Mouse (Mus musculus): ENCODE results near the gene Ehd4.
A peak's percentile ranks its signal among the peaks of the same experiment; 100 is the strongest.

Ehd4 gene

DNA sequence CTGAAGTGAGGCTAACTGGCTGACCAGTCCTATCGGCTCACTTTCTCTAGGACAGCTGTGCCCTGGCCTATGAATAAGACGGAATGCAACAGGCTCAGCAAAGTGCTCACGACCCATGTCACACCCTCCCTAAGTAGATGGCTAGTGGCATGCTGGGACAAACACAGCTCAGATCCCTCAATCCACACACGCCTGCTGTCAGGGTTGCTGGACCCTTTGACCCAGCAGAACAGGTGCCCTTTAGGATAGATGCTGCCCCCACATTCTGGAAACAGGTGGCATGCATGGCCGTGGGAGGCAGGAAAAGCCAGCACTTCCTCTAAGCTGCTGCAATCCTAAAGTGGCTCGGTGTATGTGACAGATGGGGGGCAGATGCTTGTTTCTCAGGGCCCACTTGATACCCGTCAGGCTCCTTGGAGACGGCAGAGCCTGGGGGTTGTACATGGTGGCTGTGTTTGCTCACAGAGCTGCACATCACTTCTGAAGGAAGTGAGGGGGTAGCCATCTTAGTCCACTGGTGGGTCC, 84.9 kb downstream of the Ehd4 start:
- no peak for DNase-seq (ENCODE audit: low spot score)

GRCm38 (mm10) chr2:120068555-120069465, 85.6 kb downstream of the Ehd4 start:
- no peak for DNase-seq (ENCODE audit: low spot score)

DNA sequence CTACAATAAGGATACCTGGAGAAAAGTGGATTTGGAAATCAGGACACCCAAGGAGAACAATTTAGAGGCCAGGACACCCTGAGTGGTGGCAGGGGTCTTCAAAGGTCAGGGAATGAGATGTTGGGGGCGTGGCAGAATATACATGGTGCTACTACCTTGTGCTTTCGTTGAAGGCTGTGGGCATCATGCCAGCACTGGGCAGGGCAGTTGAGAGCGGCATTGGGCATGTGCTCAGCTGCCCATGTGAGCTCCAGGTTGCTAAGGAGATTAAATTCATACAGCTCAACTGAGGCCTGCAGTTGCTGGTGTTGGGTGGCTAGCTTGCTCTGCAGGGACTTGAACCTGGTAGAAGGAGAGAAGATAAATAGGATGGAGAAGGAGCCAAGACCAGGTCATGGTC, 88.2 kb downstream of the Ehd4 start:
- no peak for DNase-seq (ENCODE audit: low spot score)

DNA sequence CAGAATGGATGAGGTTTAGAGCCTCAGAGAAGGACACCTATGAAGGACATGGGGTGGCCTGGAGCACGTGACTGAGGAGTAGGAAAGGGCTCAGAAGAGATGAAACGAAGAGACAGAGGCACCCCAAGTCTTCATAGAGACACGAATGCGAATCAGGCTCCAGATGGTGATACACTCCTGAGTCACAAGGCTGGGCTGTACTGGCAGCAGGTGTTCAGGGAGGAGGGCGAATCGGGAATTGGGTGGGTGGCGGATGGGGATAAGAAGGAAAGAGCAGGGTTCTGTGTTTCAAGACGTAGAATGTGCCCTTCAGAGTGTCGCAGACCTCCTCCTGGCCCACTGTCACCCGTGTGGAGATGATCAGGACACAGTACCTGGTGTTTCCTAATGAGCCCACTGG, 89.2 kb downstream of the Ehd4 start:
- DNase-seq (ENCODE audit: low spot score): no peak

GRCm38 (mm10) chr2:120064639-120065038, 89.8 kb downstream of the Ehd4 start:
- no peak for DNase-seq (ENCODE audit: low spot score)

GRCm38 (mm10) chr2:120062248-120062647, 92.2 kb downstream of the Ehd4 start:
- DNase-seq (ENCODE audit: low spot score): no peak

GRCm38 (mm10) chr2:120060651-120061050, 93.8 kb downstream of the Ehd4 start:
- DNase-seq (ENCODE audit: low spot score): no peak

DNA sequence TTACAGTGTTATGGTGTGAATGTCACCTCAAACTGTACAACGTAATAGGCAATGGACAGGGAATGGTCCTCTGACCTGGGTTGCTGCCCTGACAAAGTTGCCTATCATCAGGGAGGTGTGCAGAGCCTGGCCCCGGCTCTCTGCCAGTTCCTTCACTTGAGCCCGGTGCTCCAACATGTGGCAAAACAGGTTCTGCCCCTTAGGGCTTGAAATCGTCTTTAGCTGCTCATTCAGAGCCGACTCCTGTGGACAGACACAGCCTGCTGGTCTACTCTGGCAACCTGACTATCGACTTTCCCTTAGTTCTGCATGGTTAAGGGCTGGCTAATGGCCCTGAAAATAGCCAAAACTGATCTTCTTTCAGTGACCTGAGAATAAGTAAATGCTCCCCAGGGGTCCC, 94.2 kb downstream of the Ehd4 start:
- DNase-seq (ENCODE audit: low spot score): peak; percentile 41

DNA sequence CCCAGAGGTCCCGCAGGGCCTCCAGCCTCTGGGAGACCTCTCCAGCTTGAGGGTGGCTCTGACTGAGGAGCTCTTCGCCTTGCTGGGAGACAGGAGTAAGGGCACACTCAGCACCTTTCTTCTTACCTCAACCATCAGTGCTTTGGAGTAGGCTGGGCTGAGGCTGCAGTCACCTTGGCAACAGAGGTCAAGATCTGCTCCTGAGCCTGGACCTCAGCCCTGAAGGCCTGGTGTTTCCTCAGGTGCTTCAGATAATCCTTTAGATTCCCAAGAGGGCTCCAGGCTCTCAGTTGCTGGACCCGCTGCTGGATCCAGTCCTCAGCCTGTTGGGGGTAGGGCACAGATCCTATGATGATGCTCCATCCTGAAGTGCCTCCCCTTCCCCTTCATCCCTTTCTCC, 94.9 kb downstream of the Ehd4 start:
- no peak for DNase-seq (ENCODE audit: low spot score)

DNA sequence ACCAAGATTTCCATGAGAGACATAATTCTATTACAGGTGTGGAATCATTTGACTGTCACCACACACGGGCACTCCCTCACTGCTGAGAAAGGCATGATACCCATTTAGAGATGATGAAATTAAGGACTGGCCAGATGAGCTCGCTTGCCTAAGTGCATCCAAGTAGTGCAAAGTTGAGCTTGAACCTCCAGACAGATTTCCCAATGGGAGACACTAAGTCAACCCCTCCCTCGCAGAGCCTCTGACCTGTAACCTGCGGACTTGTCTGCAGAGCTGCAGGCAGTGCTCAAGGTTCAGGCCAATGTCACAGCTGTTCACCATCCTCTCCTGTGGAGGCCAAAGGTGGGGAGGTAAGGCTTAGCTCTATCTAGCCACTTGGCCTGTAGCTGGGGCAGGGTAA, 95.6 kb downstream of the Ehd4 start:
- DNase-seq (ENCODE audit: low spot score): no peak

- no peak for DNase-seq (ENCODE audit: low spot score)
Observed at GRCm38 (mm10) chr2:120055923-120056322, 98.5 kb downstream of the Ehd4 start.

DNA sequence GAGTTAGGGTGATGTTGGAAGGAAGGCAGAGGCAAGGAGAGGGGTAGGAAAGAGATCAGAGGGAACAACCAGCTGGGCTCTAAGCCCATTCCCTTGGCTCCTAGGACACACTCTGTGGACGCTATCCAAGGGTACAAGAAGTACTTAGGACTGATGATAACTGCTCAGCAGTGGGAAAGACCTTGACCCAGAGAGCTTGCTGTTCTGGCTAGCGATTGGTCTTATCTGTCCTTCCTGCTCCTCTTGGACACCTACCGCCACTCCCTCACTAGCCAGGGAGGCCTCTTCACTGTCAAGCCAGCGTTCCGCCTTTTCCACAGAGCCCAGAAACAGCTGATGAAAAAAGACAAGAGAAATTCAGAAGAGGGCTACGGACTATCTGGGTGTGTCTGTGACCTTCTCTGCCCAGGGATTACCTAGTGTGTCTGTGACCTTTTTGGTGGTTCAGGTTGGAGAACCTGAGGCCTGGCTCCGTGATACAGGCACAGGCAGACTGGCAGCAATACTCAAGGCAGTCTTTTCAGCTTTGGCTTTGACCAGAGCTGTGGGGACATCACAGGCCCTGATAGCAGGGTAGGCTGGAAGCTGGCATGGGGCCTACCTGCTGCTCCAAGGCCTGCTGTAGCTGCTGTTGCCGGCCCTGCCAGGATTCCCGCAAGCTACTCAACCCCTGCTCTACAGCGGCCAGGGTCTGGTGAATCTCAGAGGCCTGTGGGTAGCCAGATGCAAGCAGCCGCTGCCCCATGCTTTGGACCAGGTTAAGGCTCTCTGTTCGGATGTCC, 99.4 kb downstream of the Ehd4 start:
- DNase-seq (ENCODE audit: low spot score): no peak

GRCm38 (mm10) chr2:120051405-120051804, 103.0 kb downstream of the Ehd4 start:
- no peak for DNase-seq (ENCODE audit: low spot score)

GRCm38 (mm10) chr2:120049632-120050274, 104.7 kb downstream of the Ehd4 start:
- peak; percentile 53 for DNase-seq (ENCODE audit: low spot score)

DNA sequence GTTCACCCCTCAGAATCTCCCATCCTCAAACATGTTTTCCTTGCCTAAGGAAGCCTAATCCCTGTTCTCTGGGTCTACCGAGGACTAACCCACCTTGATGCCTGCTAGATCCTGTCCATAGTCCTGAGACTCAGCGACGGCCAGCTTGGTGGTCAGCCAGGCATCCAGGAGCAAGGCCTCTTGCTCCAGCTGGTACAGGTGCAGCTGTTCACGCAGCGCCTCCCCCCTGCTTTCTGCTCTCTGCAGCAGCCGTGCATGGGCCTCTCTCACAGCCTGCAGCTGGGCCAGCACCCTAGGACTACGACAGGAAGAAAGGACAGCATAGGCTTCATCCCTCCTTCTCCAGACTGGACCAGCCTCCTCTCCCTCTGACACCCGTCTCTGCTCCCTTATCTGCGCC, 106.2 kb downstream of the Ehd4 start:
- no peak for DNase-seq (ENCODE audit: low spot score)

- no peak for DNase-seq (ENCODE audit: low spot score)
Observed at GRCm38 (mm10) chr2:120046486-120047310, 107.7 kb downstream of the Ehd4 start.

DNA sequence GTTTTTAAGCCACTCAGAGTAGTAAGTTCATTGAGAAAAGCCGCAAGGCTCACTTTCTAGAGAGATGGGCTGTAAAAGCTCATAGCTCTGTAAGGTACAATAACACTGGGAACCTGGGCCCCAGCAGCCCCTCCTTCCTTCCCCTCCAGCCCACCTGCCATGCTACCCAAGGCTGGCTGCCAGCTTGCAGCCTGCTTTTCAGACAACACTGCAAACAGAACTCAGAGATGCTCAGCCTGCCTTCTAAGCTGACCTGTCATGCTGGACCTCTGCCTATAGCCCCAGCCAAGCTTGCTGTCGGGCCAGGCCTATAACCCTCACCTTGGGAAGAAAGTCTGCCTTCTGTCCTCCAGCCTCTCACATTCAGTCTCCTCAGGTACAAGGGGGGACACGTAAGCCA, 109.7 kb downstream of the Ehd4 start:
- no peak for DNase-seq (ENCODE audit: low spot score)

- no peak for DNase-seq (ENCODE audit: low spot score)
Observed at GRCm38 (mm10) chr2:120044101-120044603, 110.3 kb downstream of the Ehd4 start.

GRCm38 (mm10) chr2:120040991-120041390, 113.4 kb downstream of the Ehd4 start:
- no peak for DNase-seq (ENCODE audit: low spot score)

Data from urinary bladder, postnatal 25 days (tissue).